Comparison of ENCODE assay signal across 11 mouse cellular contexts in genomic region chr19:38507251-38507965, GRCm38 (mm10). TPM values are rescaled to one million over a fixed set of nuclear protein-coding genes. Genes with fewer than 3 reads are reported as not detected.
DNase-seq lines count a peak whose midpoint lies in the region; ATAC-seq and TF ChIP-seq lines count a peak whose summit lies in the region.
"Had no signal": no experiment of that assay in that cellular context is flagged by ENCODE, and none has a peak within 500 bp of the region (broad histone marks: within the 10 kb centered on the region; RNA-seq: fewer than 3 reads in every experiment).

No protein-coding gene starts in this region.

- no peak overlapping the region for H3K9ac ChIP-seq in forebrain, embryonic 16.5 days (replicated peaks; ENCODE audit: low read depth, low read length)
- H3K9ac ChIP-seq in liver, embryonic 11.5 days (ENCODE audit: low read depth, low read length): no peak overlapping the region

- ATAC-seq in forebrain, embryonic 16.5 days: peak; percentile 81
- no peak for ATAC-seq in liver, embryonic 11.5 days (replicated peaks; ENCODE audit: low FRiP score)

- TF ChIP-seq POLR2A in cerebellum, adult 2 months (IDR thresholded peaks at IDR 0.05; ENCODE audit: borderline replicate concordance, insufficient read depth, low read length): no peak

- 0 out of 2 replicates have a peak overlapping the region, but pooled peaks have one; percentile 10 for H3K27ac ChIP-seq in forebrain, embryonic 16.5 days (ENCODE audit: low read length)
- peak overlapping the region; percentile 64; the same call in 1 of the 2 replicates for H3K27ac ChIP-seq in limb, embryonic 10.5 days
- no peak overlapping the region for H3K27ac ChIP-seq in cerebellum, adult 2 months (ENCODE audit: insufficient read depth, low read length)
- no peak overlapping the region for H3K27ac ChIP-seq in liver, embryonic 11.5 days (ENCODE audit: low read depth, low read length)

- no peaks in the 10 kb centered on the region for H3K9me3 ChIP-seq in forebrain, embryonic 16.5 days (ENCODE audit: control insufficient read depth, low read length)
- no peaks in the 10 kb centered on the region for H3K9me3 ChIP-seq in limb, embryonic 10.5 days (replicated peaks)
- H3K9me3 ChIP-seq in liver, embryonic 11.5 days (ENCODE audit: control insufficient read depth, low read length): no peaks in the 10 kb centered on the region

- 32% methylated on average over 12 of the region's 12 CpGs for WGBS in forebrain, embryonic 16.5 days
- 91% methylated on average over 12 of the region's 12 CpGs for WGBS in limb, embryonic 10.5 days
- WGBS in cerebellum, adult 2 months: 43% methylated on average over 12 of the region's 12 CpGs
- WGBS in liver, embryonic 11.5 days: 82% methylated on average over 12 of the region's 12 CpGs

- no peak for TF ChIP-seq CTCF in cerebellum, adult 2 months (IDR thresholded peaks at IDR 0.05; ENCODE audit: borderline replicate concordance, insufficient read depth, low read depth, low read length)

- H3K4me2 ChIP-seq in forebrain, embryonic 16.5 days (ENCODE audit: low read length): no peak overlapping the region
- H3K4me2 ChIP-seq in liver, embryonic 11.5 days: no peak overlapping the region

- peaks cover 12% of the 10 kb centered on the region for H3K4me1 ChIP-seq in forebrain, embryonic 16.5 days (replicated peaks; ENCODE audit: control insufficient read depth, insufficient read depth, low read length)
- peaks cover 13% of the 10 kb centered on the region; the same call in 1 of the 2 replicates for H3K4me1 ChIP-seq in limb, embryonic 10.5 days
- no peaks in the 10 kb centered on the region for H3K4me1 ChIP-seq in cerebellum, adult 2 months (ENCODE audit: control insufficient read depth, insufficient read depth, low read length)
- H3K4me1 ChIP-seq in liver, embryonic 11.5 days (replicated peaks; ENCODE audit: control insufficient read depth, insufficient read depth, low read length): no peaks in the 10 kb centered on the region

- no peaks in the 10 kb centered on the region for H3K27me3 ChIP-seq in forebrain, embryonic 16.5 days (replicated peaks; ENCODE audit: control insufficient read depth, insufficient read depth, low read length)
- H3K27me3 ChIP-seq in limb, embryonic 10.5 days (ENCODE audit: low read depth, poor library complexity, severe bottlenecking): no peaks in the 10 kb centered on the region
- no peaks in the 10 kb centered on the region for H3K27me3 ChIP-seq in cerebellum, adult 2 months (ENCODE audit: control insufficient read depth, insufficient read depth, low read length)
- no peaks in the 10 kb centered on the region for H3K27me3 ChIP-seq in liver, embryonic 11.5 days (replicated peaks; ENCODE audit: control insufficient read depth, insufficient read depth, low read length)
- H3K27me3 ChIP-seq: CH12.LX had no signal

- peak; percentile 28 for DNase-seq in layer of hippocampus, adult 11-12 months (ENCODE audit: low spot score)
- DNase-seq in layer of hippocampus, postnatal 36 days: no peak
- DNase-seq in limb, embryonic 10.5 days (ENCODE audit: low spot score): peak; percentile 38
- peak; percentile 45 to 59 for DNase-seq in right cerebral cortex, postnatal 10 days (ENCODE audit: low spot score in 2 of 2)
- DNase-seq in cerebellum, adult 2 months: no peak
- no peak for DNase-seq in liver, embryonic 11.5 days (ENCODE audit: low spot score)
- no peak for DNase-seq in heart, postnatal 4 days
- DNase-seq: cerebellum, postnatal 10 days had no signal

- no peak overlapping the region for H3K4me3 ChIP-seq in forebrain, embryonic 16.5 days (replicated peaks; ENCODE audit: low read length)
- H3K4me3 ChIP-seq in limb, embryonic 10.5 days: no peak overlapping the region
- no peak overlapping the region for H3K4me3 ChIP-seq in cerebellum, adult 2 months (replicated peaks; ENCODE audit: insufficient read depth, low read depth, low read length)
- H3K4me3 ChIP-seq in liver, embryonic 11.5 days (ENCODE audit: low read depth, low read length): no peak overlapping the region

- no peaks in the 10 kb centered on the region for H3K36me3 ChIP-seq in forebrain, embryonic 16.5 days (ENCODE audit: control insufficient read depth, insufficient read depth)
- no peaks in the 10 kb centered on the region for H3K36me3 ChIP-seq in limb, embryonic 10.5 days
- no peaks in the 10 kb centered on the region for H3K36me3 ChIP-seq in liver, embryonic 11.5 days (ENCODE audit: control insufficient read depth, insufficient read depth, low read length)

RNA-seq across cellular contexts. Expression of gene Plce1, which starts 26.5 kb away (rescaled TPM):
- total RNA-seq in layer of hippocampus, postnatal 36 days (2021): 10 to 100 TPM in 1 of 2 experiments, 1 to 10 TPM in 1; 9.7 to 10.4 TPM
- 3.8 and 4.5 TPM in 2 replicates for polyA plus RNA-seq in forebrain, embryonic 16.5 days (2015; fragmentation: Nextera tagmentation; extraction: Ambion mirVana)
- 1.6 and 2.6 TPM in 2 replicates for polyA plus RNA-seq in limb, embryonic 10.5 days (2016; fragmentation: Nextera tagmentation; extraction: Ambion mirVana)
- polyA plus RNA-seq in cerebellum, adult 2 months (2012; rRNA removed): 9.7 TPM in 2 replicates
- polyA plus RNA-seq in liver, embryonic 11.5 days (2014; fragmentation: Nextera tagmentation; extraction: Ambion mirVana): 1.1 and 1.9 TPM in 2 replicates
- 10 to 100 TPM; 44.9 to 45.1 TPM for total RNA-seq in heart, postnatal 4 days (2021)
- total RNA-seq: hematopoietic stem cell, adult 5-6 weeks had no signal

Comparison
In these comparisons a context has a peak if more than half of its experiments do, and no peak if none do; other contexts are left out.
1. DNase-seq: peak in layer of hippocampus, adult 11-12 months (single experiment), limb, embryonic 10.5 days (single experiment) and right cerebral cortex, postnatal 10 days (2 of 2); none in layer of hippocampus, postnatal 36 days (0 of 2), cerebellum, adult 2 months (0 of 2), liver, embryonic 11.5 days (single experiment) and heart, postnatal 4 days (single experiment).
2. H3K27ac ChIP-seq: peak in forebrain, embryonic 16.5 days (single experiment) and limb, embryonic 10.5 days (single experiment); none in cerebellum, adult 2 months (single experiment) and liver, embryonic 11.5 days (single experiment).